Mouse (Mus musculus) lung, embryonic 16.5 days (tissue): ENCODE results near the gene Cenpn. TPM values are rescaled to one million over a fixed set of nuclear protein-coding genes. Genes with fewer than 3 reads are reported as not detected.

Experiments used
- ATAC-seq: fragments of 200-750 bp; cut with Nextera tagmentation; 2 replicates; pipeline ENCODE4 v1.8.0; 2017; ENCODE audit warnings: low read depth, mild to moderate bottlenecking, moderate library complexity
- H3K27ac ChIP-seq: fragments of 300-500 bp; sonication (generic); 2 replicates; pipeline ENCODE4 v1.5.1; 2014; ENCODE audit warnings: mild to moderate bottlenecking, control low read depth, low read length
- H3K27me3 ChIP-seq: fragments of 300-500 bp; sonication (generic); 2 replicates; pipeline ENCODE4 v1.6.1; 2014; ENCODE audit warnings: low read depth, low read length, mixed read lengths; ENCODE audit not compliant: control insufficient read depth, insufficient read depth
- H3K36me3 ChIP-seq: fragments of 300-500 bp; sonication (generic); 2 replicates; pipeline ENCODE4 v1.6.1; 2014; ENCODE audit warnings: low read length; ENCODE audit not compliant: control insufficient read depth, insufficient read depth
- H3K4me1 ChIP-seq: fragments of 300-500 bp; sonication (generic); replicated peaks from 2 replicates; pipeline ENCODE4 v1.6.1; 2014; ENCODE audit warnings: low read length, mixed read lengths; ENCODE audit not compliant: control insufficient read depth, insufficient read depth
- H3K4me2 ChIP-seq: fragments of 300-500 bp; sonication (generic); 2 replicates; pipeline ENCODE4 v1.6.1; 2014; ENCODE audit warnings: low read depth, low read length, control low read depth
- H3K4me3 ChIP-seq: fragments of 300-500 bp; sonication (generic); 2 replicates; pipeline ENCODE4 v1.5.1; 2014; ENCODE audit warnings: mild to moderate bottlenecking, low read length, control low read depth
- H3K9ac ChIP-seq: fragments of 300-500 bp; sonication (generic); 2 replicates; pipeline ENCODE4 v1.6.1; 2014; ENCODE audit warnings: low read length, control low read depth
- H3K9me3 ChIP-seq: fragments of 300-500 bp; sonication (generic); 2 replicates; pipeline ENCODE4 v1.6.1; 2016; ENCODE audit warnings: low read length; ENCODE audit not compliant: control insufficient read depth
- WGBS: fragments of 180-500 bp; shearing (Covaris S2); extraction: QIAGEN DNeasy Blood & Tissue Kit; methylation state at CpG from one replicate; pipeline ENCODE4 v1.1.7; 2014; 5-methylcytosine and 5-hydroxymethylcytosine counted together
- polyA plus RNA-seq: library from polyadenylated mRNA; unstranded; fragments of >200 nt; fragmentation: Nextera tagmentation; extraction: Ambion mirVana; gene quantifications from 2 replicates; pipeline ENCODE4 v1.2.1, GENCODE M21; 2015

Cenpn gene
- polyA plus RNA-seq: 44.7 and 44.8 TPM in 2 replicates

DNA sequence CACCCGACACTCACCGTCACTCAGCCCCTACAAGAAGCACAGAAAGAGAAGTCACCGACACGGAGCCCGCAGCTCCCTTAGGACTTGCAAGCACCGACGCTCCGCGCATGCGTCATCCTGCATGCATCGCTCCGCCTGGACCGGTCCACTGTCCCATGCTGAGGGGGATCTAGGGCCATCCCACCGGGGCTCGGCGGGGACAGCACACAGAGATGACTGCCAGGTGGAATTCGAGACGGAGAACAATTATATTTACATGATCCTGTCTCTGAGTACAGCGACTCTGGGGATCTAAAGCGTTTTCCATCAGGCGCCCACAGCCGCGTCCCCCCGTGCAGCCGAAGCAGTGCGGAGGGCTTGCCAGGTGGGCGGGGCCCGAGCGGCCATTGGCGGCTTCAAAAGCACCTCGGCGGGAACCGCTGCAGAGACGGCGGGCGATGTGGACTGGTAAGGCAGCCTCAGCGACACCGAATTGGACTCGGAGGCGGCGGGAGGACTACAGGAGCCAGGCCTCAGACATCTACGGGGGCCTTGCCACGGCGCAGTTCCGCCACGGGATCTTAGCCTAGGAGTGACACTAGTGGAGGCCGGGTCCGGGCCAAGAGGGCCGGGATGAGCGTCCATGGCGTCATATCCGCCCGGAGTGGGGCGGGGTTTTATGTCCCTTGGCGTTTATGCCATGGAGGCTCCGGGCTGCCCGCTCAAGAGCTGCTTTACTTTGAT is at the start of gene Cenpn, which contains the start of gene Cmc2:
Gene Cenpn (plus strand): TSS at position 394 of the 723 bp plus-strand sequence.
Gene Cmc2 (minus strand): TSS at position 119 of the 723 bp plus-strand sequence.
- H3K27ac ChIP-seq: peak within 1 kb of the TSS; percentile 86
- H3K4me1 ChIP-seq: peaks cover 14% of the 10 kb centered on the region
- no peaks in the 10 kb centered on the region for H3K27me3 ChIP-seq
- peak within 1 kb of the TSS; percentile 71 for H3K4me2 ChIP-seq
- peak within 1 kb of the TSS; percentile 84 for H3K9ac ChIP-seq
- WGBS: under 1% methylated on average over 57 of the region's 57 CpGs
- peak; percentile 96 for ATAC-seq
- H3K36me3 ChIP-seq: peaks cover 8% of the 10 kb centered on the region; the same call in 1 of the 2 replicates
- H3K4me3 ChIP-seq: peak within 1 kb of the TSS; percentile 93
- H3K9me3 ChIP-seq: no peaks in the 10 kb centered on the region

DNA sequence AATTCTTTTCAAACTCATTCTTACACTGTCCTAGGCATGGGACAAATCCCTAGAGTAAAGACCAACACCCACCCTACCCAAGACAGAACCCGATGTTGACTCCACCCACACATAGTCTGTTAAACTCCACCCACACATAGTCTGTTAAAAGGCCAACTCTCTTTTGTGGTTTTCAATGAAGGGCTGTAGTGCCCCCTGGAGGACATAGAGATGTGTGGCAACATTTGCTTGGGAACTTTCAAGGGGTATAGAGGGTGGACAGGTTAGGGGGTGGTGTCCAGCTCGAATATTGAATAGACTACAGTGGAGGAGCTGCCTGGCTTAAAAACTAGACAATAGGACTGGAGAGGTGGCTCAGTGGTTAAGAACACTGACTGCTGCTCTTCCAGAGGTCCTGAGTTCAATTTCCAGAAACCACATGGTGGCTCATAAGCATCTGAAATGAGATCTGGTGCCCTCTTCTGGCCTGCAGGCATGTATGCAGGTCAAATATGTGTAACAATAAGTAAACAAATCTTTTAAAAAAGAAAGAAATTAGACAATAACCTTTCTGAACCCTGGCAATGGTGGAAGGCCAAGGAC is 48.7 kb upstream of the Cenpn start:
- WGBS: 63% methylated on average over 2 of the region's 2 CpGs
- Histone ChIP-seq H3K9ac (no peak overlapping the region), H3K27me3 (no peaks in the 10 kb centered on the region), H3K4me1 (no peaks in the 10 kb centered on the region), H3K4me3 (no peak overlapping the region), H3K4me2 (no peak overlapping the region), H3K27ac (no peak overlapping the region), H3K36me3 (no peaks in the 10 kb centered on the region), H3K9me3 (0 out of 2 replicates have a peak, but pooled peaks cover 2% of the 10 kb centered on the region)
- no peak for ATAC-seq

DNA sequence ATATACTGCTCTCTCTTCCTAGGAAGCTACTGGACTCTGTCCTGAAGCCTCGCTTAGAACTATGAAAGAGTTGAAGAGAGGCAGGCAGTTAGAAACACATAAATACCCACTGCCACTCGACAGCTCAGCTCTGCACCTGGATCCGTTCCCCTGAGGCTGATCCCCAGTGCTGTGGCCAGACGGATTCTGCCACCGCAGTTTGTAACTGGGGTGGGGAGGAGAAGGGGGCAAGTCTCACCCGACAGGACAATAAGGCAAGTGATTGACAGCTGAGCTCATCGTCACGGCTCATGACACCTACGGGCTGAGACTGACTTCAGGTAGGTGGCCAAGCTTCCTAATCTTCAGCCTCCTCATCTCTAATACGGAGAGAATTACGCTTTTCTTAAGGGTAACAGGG is 47.9 kb upstream of the Cenpn start:
- H3K9me3 ChIP-seq: 0 out of 2 replicates have a peak, but pooled peaks cover 2% of the 10 kb centered on the region
- H3K27me3 ChIP-seq: no peaks in the 10 kb centered on the region
- H3K4me3 ChIP-seq: no peak overlapping the region
- H3K4me2 ChIP-seq: no peak overlapping the region
- no peaks in the 10 kb centered on the region for H3K36me3 ChIP-seq
- H3K9ac ChIP-seq: no peak overlapping the region
- no peak overlapping the region for H3K27ac ChIP-seq
- ATAC-seq: no peak
- 79% methylated on average over 11 of the region's 11 CpGs for WGBS
- no peaks in the 10 kb centered on the region for H3K4me1 ChIP-seq

DNA sequence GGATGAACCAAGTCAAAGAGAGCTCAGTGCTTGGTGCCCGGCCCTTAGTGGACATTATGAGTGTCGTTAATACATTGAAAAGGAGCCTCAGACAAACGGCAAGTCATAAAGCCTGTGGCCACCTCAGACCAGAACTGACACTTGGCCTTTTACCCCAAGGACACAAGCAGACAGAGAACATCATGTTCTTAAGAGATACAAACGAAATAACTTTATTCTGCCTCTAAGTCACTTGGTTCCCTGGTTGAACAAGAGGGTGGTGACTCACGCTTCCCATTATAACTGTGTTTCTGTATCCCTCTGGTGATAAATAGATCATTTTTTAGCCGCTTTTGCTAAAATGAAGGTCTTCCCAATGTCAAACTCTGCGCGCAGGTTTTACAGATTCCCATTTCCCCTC is 47.5 kb upstream of the Cenpn start:
- Histone ChIP-seq H3K4me1 (no peaks in the 10 kb centered on the region), H3K4me2 (no peak overlapping the region), H3K27me3 (no peaks in the 10 kb centered on the region), H3K4me3 (no peak overlapping the region), H3K9me3 (0 out of 2 replicates have a peak, but pooled peaks cover 2% of the 10 kb centered on the region), H3K36me3 (no peaks in the 10 kb centered on the region), H3K27ac (no peak overlapping the region), H3K9ac (no peak overlapping the region)
- 75% methylated on average over 8 of the region's 8 CpGs for WGBS
- no peak for ATAC-seq

DNA sequence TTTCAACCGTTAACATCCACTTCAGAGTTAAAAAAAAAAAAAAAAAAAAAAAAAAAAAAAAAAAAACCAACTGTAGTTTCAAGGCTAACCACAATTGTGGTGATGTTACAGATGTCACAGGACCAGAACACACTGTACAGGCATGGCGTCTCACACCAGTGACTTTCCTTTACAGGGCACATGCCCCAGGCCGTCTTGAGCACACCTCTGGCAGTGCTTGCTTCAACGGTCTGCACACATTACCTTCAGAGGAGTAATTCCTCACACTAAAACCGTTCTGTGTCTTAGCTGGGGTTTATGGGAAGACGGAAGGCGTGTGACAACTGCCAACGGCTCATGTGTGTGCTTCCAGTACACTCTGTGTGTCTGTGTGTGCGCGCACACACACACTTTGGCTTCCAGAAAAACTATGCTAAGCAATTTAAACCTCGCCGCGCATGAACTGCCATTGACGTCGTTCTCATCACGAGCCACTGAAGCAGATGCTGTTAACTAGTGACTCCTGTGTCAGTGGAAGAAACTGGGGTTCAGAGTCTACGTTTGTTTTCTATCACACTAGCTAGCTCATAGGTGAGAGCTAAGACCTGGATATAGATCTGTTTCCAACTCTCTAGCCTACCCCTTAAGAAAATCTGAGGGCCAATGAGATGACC is 45.6 kb upstream of the Cenpn start:
- no peak overlapping the region for H3K9ac ChIP-seq
- H3K27ac ChIP-seq: no peak overlapping the region
- 82% methylated on average over 17 of the region's 17 CpGs for WGBS
- no peaks in the 10 kb centered on the region for H3K27me3 ChIP-seq
- H3K36me3 ChIP-seq: no peaks in the 10 kb centered on the region
- H3K4me1 ChIP-seq: no peaks in the 10 kb centered on the region
- 0 out of 2 replicates have a peak, but pooled peaks cover 2% of the 10 kb centered on the region for H3K9me3 ChIP-seq
- ATAC-seq: no peak
- H3K4me2 ChIP-seq: no peak overlapping the region
- no peak overlapping the region for H3K4me3 ChIP-seq

DNA sequence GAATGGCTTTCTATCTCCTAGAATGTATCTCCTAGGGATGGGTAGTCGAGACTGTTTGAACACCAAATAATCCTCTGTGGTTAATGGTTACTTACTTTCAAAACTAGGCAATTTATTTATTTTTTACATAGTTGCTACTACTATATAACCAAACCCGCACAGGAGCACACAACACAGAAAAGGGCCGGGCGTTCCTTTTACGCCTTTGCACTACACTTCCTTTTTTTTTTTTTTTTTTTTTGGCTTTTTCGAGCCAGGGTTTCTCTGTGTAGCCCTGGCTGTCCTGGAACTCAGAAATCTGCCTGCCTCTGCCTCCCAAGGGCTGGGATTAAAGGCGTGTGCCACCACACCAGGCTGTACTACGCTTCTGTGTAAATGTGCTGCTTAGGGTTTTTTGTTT is 40.1 kb upstream of the Cenpn start:
- H3K9me3 ChIP-seq: 0 out of 2 replicates have a peak, but pooled peaks cover 2% of the 10 kb centered on the region
- no peak for ATAC-seq
- H3K4me1 ChIP-seq: no peaks in the 10 kb centered on the region
- WGBS: 88% methylated on average over 8 of the region's 8 CpGs
- no peak overlapping the region for H3K27ac ChIP-seq
- H3K27me3 ChIP-seq: no peaks in the 10 kb centered on the region
- H3K36me3 ChIP-seq: no peaks in the 10 kb centered on the region
- H3K4me3 ChIP-seq: no peak overlapping the region
- H3K9ac ChIP-seq: no peak overlapping the region
- no peak overlapping the region for H3K4me2 ChIP-seq

DNA sequence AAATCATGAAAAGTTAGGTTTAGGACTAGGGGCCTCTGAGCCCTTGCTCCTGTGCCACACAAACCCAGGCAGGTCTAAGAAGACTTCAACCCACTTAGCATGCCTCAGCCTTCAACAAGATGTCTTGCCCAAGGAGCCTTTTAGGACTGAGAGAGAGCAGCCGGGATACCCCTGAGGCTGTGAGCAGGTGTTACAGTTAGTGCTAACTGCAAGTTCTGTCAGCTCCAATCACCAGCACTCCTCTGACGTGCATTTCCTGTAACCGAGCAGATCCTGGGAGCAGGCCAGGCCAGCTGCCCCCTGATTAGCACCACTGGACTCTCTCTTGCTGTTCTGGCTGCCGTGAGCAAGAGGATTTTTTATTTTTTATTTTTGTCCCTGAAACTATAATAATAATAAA is 33.7 kb upstream of the Cenpn start:
- Histone ChIP-seq H3K9ac (no peak overlapping the region), H3K4me2 (no peak overlapping the region), H3K9me3 (no peaks in the 10 kb centered on the region), H3K4me1 (no peaks in the 10 kb centered on the region), H3K27me3 (no peaks in the 10 kb centered on the region), H3K4me3 (no peak overlapping the region), H3K36me3 (peaks cover 9% of the 10 kb centered on the region), H3K27ac (no peak overlapping the region)
- ATAC-seq: no peak
- WGBS: 39% methylated on average over 4 of the region's 4 CpGs

DNA sequence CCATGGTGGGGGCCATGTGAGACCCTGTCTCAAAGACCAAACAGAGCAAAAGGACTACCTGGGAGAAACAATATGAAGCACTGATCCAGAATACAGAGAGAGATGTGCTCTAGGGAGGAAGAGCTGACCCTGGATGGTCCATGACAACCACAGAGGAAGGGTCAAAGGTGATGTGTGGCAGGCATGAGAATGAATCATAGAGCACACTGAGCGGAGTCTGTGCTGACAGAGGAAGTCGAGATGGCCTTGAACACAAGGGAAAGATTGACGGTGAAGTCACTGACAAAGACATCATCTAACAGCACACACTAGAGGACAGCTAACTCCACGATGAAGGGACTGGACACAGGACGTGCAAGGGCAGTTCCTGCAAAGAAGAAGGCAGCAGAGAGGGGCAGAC is 30.1 kb upstream of the Cenpn start:
- Histone ChIP-seq H3K27me3 (no peaks in the 10 kb centered on the region), H3K9me3 (peaks cover 6% of the 10 kb centered on the region), H3K4me2 (no peak overlapping the region), H3K4me3 (no peak overlapping the region), H3K27ac (no peak overlapping the region), H3K36me3 (peaks cover 16% of the 10 kb centered on the region), H3K9ac (no peak overlapping the region), H3K4me1 (no peaks in the 10 kb centered on the region)
- ATAC-seq: no peak
- WGBS: 65% methylated on average over 5 of the region's 5 CpGs

DNA sequence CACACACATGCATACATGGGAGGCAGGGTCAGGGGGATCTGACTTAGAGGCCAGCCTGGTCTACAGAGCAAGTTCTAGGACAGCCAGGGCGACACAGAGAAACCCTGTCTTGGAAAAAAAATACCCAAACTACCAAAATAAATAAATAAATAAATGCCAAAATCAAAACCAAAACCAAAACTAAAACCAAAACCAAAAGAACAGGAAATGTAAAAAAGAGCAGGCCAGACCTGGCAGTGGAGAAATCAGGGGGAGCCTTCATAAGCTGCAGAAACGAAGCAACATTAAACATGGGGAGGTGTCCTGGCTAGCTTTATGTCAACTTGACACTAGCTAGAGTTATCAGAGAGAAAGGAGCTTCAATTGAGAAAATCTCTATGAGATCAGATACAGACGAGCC is 29.4 kb upstream of the Cenpn start:
- Histone ChIP-seq H3K27ac (no peak overlapping the region), H3K9me3 (peaks cover 6% of the 10 kb centered on the region), H3K36me3 (peaks cover 16% of the 10 kb centered on the region), H3K4me3 (no peak overlapping the region), H3K4me1 (no peaks in the 10 kb centered on the region), H3K27me3 (no peaks in the 10 kb centered on the region), H3K9ac (no peak overlapping the region), H3K4me2 (no peak overlapping the region)
- WGBS: 86% methylated on average over 3 of the region's 3 CpGs
- ATAC-seq: no peak
